Mouse (Mus musculus) heart, embryonic 13.5 days (tissue): ENCODE results near the gene Gm8369. TPM values are rescaled to one million over a fixed set of nuclear protein-coding genes. Genes with fewer than 3 reads are reported as not detected.
"Not testable (repeated sequence)": the region's sequence is repeated elsewhere in the genome, so short reads cannot be mapped to it uniquely, and the experiment has no call there.

Source experiments
- ATAC-seq: fragments of 200-750 bp; cut with Nextera tagmentation; 2 replicates; pipeline ENCODE4 v1.8.0; 2017; ENCODE audit warnings: moderate TSS enrichment; ENCODE audit not compliant: insufficient number of reproducible peaks, low FRiP score, low TSS enrichment; ENCODE audit errors: extremely low read depth
- H3K27ac ChIP-seq: fragments of 300-500 bp; sonication (generic); replicated peaks from 2 replicates; pipeline ENCODE4 v1.5.1; 2015; ENCODE audit warnings: moderate library complexity, mild to moderate bottlenecking, inconsistent platforms
- H3K27me3 ChIP-seq: fragments of 300-500 bp; sonication (generic); replicated peaks from 2 replicates; pipeline ENCODE4 v1.6.1; 2015; ENCODE audit warnings: mild to moderate bottlenecking, inconsistent platforms
- H3K36me3 ChIP-seq: fragments of 300-500 bp; sonication (generic); 2 replicates; pipeline ENCODE4 v1.6.1; 2015; ENCODE audit warnings: mild to moderate bottlenecking, inconsistent platforms
- H3K4me1 ChIP-seq: fragments of 300-500 bp; sonication (generic); 2 replicates; pipeline ENCODE4 v1.6.1; 2015; ENCODE audit warnings: inconsistent platforms
- H3K4me2 ChIP-seq: fragments of 300-500 bp; sonication (generic); 2 replicates; pipeline ENCODE4 v1.6.1; 2015; ENCODE audit warnings: inconsistent platforms, mild to moderate bottlenecking, moderate library complexity
- H3K4me3 ChIP-seq: fragments of 300-500 bp; sonication (generic); 2 replicates; pipeline ENCODE4 v1.5.1; 2015; ENCODE audit warnings: moderate library complexity, mild to moderate bottlenecking, inconsistent platforms
- H3K9ac ChIP-seq: fragments of 300-500 bp; sonication (generic); 2 replicates; pipeline ENCODE4 v1.6.1; 2015; ENCODE audit warnings: inconsistent platforms, mild to moderate bottlenecking, moderate library complexity
- H3K9me3 ChIP-seq: fragments of 300-500 bp; sonication (generic); 2 replicates; pipeline ENCODE4 v1.6.1; 2016; ENCODE audit warnings: inconsistent platforms
- WGBS: fragments of 180-500 bp; shearing (Covaris S2); methylation state at CpG from one replicate; pipeline ENCODE4 v1.1.7; 2015; ENCODE audit warnings: mixed read lengths; 5-methylcytosine and 5-hydroxymethylcytosine counted together
- polyA plus RNA-seq: library from polyadenylated mRNA; unstranded; fragments of >200 nt; fragmentation: Nextera tagmentation; extraction: Ambion mirVana; gene quantifications from 2 replicates; pipeline ENCODE4 v1.2.1, GENCODE M21; 2015

Gene Gm8369
- polyA plus RNA-seq, 1 experiment from 2014 or later, result not detected

DNA sequence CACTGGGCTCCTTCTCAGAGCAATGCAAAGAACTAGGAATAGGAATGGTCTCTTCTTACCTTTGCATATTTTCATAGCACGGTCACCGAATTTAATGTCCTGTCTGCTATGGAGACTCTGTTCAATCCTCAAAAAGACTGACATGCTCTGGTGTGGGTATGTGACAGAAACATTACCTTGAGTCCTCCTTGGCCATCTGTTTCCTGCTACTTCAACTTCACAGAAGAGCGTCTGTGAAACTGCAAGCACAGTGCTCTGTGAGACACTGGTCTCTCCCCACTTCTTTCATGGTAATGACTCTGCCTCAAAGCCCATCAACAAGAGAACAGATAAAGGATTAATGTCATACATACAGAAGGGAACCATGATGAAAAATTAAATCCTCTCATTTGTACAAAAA lies 1.4 kb upstream of the Gm8369 start:
- no peak for ATAC-seq
- no peak overlapping the region for H3K4me3 ChIP-seq

DNA sequence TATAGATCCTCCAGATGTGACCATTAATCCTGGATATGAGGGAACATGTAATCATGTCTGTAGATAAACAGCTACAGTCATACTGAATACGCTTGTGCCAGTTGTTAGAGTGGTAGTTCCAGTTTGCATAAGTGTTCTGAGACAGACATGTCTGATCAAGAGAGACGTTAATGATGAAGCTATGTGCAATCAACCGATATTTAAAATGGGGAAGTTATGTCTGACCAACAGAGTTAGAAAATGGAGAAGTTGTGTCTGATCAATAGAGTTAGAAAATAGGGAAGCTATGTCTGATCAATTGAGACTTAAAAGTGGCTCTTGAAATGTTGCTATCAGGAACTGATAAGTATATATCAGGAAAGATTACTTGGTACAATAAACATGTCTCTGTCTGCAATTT lies 472 bp upstream of the Gm8369 start:
- 76% methylated on average over 3 of the region's 3 CpGs for WGBS
- Histone ChIP-seq H3K4me3 (no peak overlapping the region), H3K27ac (no peak overlapping the region), H3K4me1 (no peaks in the 10 kb centered on the region), H3K9me3 (no peaks in the 10 kb centered on the region), H3K27me3 (no peaks in the 10 kb centered on the region), H3K36me3 (no peaks in the 10 kb centered on the region), H3K9ac (no peak overlapping the region), H3K4me2 (no peak overlapping the region)
- ATAC-seq, result no peak

More for the DNA sequence above, 1.4 kb upstream of the Gm8369 start:
- no peaks in the 10 kb centered on the region for H3K9me3 ChIP-seq
- no peaks in the 10 kb centered on the region for H3K36me3 ChIP-seq
- 70% methylated on average over 3 of the region's 3 CpGs for WGBS
- no peak overlapping the region for H3K9ac ChIP-seq
- no peaks in the 10 kb centered on the region for H3K27me3 ChIP-seq
- H3K4me1 ChIP-seq, result no peaks in the 10 kb centered on the region
- H3K27ac ChIP-seq, result no peak overlapping the region
- H3K4me2 ChIP-seq, result no peak overlapping the region

DNA sequence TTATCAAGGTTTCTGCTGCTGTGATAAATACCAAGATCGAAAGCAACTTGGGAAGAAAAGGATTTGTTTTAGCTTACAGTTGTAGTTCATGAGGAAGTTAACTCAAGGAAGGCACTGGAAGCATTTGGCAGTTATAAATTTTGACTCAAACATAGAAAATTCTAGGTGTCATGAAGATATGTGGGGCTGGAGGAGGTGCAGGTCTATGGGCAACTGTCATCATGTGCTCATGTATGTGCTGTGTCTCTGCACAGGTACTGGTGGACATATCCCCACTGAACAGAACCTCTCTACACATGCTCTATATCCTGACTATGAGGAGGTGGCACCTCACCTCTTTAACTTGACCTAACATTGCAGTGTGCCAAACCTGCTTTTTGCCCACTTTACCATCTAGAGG lies 861 bp downstream of the Gm8369 start:
- ATAC-seq, result no peak
- no peak overlapping the region for H3K9ac ChIP-seq
- H3K27me3 ChIP-seq, result no peaks in the 10 kb centered on the region
- WGBS, result 74% methylated on average over 1 of the region's 1 CpGs
- no peaks in the 10 kb centered on the region for H3K4me1 ChIP-seq
- no peak overlapping the region for H3K4me3 ChIP-seq
- H3K9me3 ChIP-seq, result no peaks in the 10 kb centered on the region
- H3K36me3 ChIP-seq, result no peaks in the 10 kb centered on the region
- H3K27ac ChIP-seq, result no peak overlapping the region
- no peak overlapping the region for H3K4me2 ChIP-seq

DNA sequence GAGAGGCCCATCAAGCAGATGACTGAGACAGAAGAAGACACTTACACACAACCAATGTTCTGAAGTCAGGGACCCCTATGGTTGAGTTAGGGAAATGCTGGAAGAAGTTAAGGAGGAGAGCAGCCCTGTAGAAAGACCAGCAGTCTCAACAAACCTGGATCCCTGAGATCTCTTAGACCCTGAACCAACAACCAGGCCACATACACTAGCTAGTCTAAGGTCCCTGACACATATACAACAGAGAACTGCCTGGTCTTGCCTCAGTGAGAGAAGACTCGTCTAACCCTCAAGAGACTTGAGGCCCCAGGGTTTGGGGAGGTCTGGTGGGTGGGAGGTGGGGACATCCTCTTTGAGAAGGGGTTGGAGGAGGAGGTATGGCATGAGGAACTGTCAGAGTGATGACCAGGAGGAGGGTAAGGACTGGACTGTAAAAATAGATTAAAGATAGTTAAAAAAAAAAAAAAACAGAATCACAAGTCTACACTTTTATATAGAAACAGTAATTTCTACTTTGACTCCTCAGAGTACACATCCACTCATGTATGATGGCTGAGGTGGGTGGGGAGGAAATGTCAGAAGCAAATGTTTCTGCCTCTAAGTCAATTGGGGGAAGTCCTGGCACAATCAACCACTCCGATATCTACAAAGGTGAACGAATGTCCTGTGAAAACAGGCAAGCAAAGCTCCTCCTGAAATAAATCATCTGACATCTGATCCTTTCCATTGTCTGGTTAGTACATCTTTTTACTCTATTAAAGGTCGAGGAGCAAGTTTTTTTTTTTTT lies 5.9 kb downstream of the Gm8369 start:
- 61% methylated on average over 4 of the region's 4 CpGs for WGBS
- no peaks in the 10 kb centered on the region for H3K27me3 ChIP-seq
- no peak overlapping the region for H3K27ac ChIP-seq
- no peaks in the 10 kb centered on the region for H3K9me3 ChIP-seq
- no peaks in the 10 kb centered on the region for H3K4me1 ChIP-seq
- H3K9ac ChIP-seq, result no peak overlapping the region
- ATAC-seq, result no peak
- no peak overlapping the region for H3K4me2 ChIP-seq
- no peak overlapping the region for H3K4me3 ChIP-seq
- no peaks in the 10 kb centered on the region for H3K36me3 ChIP-seq

DNA sequence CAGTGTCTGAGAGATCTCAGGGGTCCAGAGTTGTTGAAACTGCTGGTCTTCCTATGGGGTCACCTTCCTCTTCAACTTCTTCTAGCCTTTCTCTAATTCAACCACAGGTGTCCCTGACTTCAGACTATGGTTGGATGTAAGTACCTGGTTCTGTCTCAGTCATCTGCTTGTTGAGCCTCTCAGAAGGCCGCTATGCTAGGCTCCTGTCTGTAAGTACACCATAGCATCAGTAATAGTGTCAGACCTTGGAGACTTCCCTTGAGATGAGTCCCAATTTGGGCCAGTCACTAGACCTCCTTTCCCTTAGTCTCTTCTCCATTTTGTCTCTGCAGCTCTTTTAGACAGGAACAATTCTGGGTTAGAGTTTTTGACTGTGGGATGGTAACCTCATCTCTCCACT lies 6.9 kb downstream of the Gm8369 start:
- no peaks in the 10 kb centered on the region for H3K4me1 ChIP-seq

DNA sequence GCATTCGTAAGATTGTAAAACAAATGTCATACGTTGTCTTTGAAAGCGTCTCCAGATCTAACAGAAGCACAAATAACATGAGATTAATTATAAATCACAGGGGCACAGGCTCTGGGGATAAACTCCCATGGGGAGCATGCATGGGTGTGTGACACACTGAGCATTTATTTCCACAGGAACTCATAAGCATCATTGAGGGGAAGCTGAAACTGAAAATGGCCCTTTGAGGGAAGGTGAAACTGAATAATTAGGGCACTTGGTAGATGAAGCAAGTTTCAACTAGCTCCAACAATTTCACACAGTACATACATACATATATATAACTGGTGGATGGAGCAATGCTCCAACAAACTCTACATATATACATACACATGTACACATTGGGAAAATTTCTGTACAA lies 8.8 kb downstream of the Gm8369 start:
- no peak overlapping the region for H3K4me2 ChIP-seq
- no peak overlapping the region for H3K4me3 ChIP-seq
- H3K27me3 ChIP-seq, result no peaks in the 10 kb centered on the region
- H3K36me3 ChIP-seq, result no peaks in the 10 kb centered on the region
- ATAC-seq, result no peak
- no peak overlapping the region for H3K27ac ChIP-seq
- WGBS, result 82% methylated on average over 3 of the region's 3 CpGs
- H3K9ac ChIP-seq, result no peak overlapping the region
- H3K9me3 ChIP-seq, result no peaks in the 10 kb centered on the region
- H3K4me1 ChIP-seq, result no peaks in the 10 kb centered on the region

More for the DNA sequence above, 6.9 kb downstream of the Gm8369 start:
- H3K9me3 ChIP-seq, result no peaks in the 10 kb centered on the region
- no peak overlapping the region for H3K9ac ChIP-seq
- WGBS, result 68% methylated on average over 1 of the region's 1 CpGs
- H3K4me2 ChIP-seq, result no peak overlapping the region
- H3K4me3 ChIP-seq, result no peak overlapping the region
- H3K36me3 ChIP-seq, result no peaks in the 10 kb centered on the region
- H3K27ac ChIP-seq, result no peak overlapping the region
- ATAC-seq, result no peak
- no peaks in the 10 kb centered on the region for H3K27me3 ChIP-seq

DNA sequence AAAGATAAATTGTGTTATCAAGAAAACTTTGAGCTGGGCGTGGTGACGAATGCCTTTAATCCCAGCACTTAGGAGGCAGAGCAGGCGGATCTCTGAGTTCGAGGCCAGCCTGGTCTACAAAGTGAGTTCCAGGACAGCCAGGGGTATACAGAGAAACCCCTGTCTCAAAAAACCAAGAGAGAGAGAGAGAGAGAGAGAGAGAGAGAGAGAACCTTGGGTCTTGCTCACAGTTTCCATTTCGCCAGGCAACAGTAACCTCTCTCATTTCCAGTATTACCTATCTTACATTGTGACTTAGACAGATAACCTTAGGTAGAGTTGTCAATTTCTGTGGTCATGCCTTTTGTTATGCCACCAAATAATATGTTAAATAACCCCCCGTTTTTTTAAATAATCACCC lies 10.6 kb downstream of the Gm8369 start:
- Histone ChIP-seq H3K4me2 (no peak overlapping the region), H3K27me3 (no peaks in the 10 kb centered on the region), H3K4me3 (no peak overlapping the region), H3K9me3 (no peaks in the 10 kb centered on the region), H3K9ac (no peak overlapping the region), H3K27ac (no peak overlapping the region), H3K4me1 (no peaks in the 10 kb centered on the region), H3K36me3 (no peaks in the 10 kb centered on the region)
- 61% methylated on average over 6 of the region's 6 CpGs for WGBS
- ATAC-seq, result no peak

DNA sequence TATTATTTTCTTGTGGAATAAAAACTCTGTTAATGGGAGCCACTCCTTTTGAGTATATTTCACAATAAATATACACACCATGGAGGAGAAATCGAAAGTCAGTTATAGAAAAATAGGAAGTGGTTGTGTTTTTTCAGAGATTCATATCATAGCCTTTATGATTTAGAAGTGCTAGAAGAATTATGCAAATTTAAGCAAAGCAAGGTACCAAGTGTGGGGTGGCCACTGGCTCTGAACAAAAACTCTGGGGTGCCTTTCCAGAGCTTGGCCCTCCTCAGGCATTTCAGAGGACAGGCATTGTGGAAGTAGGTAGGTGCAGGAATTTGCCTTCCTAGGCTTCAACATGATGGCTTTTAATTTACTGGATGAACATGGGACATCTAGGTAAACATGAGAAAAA lies 11.6 kb downstream of the Gm8369 start:
- not testable (repeated sequence) for H3K4me3 ChIP-seq, H3K4me1 ChIP-seq, H3K36me3 ChIP-seq, H3K9me3 ChIP-seq, H3K4me2 ChIP-seq, H3K27ac ChIP-seq, H3K9ac ChIP-seq, ATAC-seq, H3K27me3 ChIP-seq
- 72% methylated on average over 1 of the region's 1 CpGs for WGBS

DNA sequence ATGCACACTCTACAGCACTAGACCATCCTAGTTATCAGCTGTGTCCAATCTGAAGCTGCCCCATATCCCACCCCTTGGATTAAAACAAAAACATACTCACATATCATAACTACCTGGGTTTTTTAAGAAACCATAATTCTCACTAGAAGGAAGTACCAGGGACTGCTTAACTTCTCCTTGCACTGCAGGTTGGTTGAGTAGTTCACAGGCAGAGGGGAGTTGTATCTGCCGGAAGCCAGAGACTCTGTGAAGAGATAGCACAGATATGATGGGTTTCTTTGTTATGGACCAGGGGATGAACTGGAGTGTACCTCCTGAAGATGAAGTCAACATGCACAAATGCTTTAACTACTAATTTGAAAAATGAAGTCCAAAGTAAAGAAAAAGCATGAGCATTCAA lies 15.1 kb downstream of the Gm8369 start:
- no peaks in the 10 kb centered on the region for H3K4me1 ChIP-seq
- H3K4me3 ChIP-seq, result no peak overlapping the region
- no peaks in the 10 kb centered on the region for H3K36me3 ChIP-seq
- no peak overlapping the region for H3K27ac ChIP-seq
- no peaks in the 10 kb centered on the region for H3K27me3 ChIP-seq
- 75% methylated on average over 1 of the region's 1 CpGs for WGBS
- no peak overlapping the region for H3K9ac ChIP-seq
- no peaks in the 10 kb centered on the region for H3K9me3 ChIP-seq
- no peak for ATAC-seq
- H3K4me2 ChIP-seq, result no peak overlapping the region

DNA sequence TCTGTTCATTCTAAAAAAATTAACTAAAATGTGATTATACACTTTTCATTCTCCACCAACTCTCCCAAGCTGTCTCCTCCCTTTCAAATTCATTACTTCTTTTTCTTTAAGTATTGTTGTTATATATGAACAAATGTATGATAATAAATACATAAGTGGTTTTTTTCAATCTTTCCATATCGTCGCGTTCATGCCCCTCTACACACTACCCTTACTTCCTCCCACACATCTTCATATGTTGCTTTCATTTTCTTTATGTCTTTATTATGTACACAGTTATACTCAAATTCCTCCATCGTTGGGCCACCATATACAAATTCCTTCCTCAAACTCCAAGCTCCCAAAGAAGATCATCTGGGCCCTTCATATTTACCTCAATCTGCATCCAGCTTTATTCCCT lies 15.6 kb downstream of the Gm8369 start:
- 74% methylated on average over 4 of the region's 4 CpGs for WGBS
- no peaks in the 10 kb centered on the region for H3K4me1 ChIP-seq
- no peak overlapping the region for H3K27ac ChIP-seq
- H3K4me3 ChIP-seq, result no peak overlapping the region
- no peak overlapping the region for H3K9ac ChIP-seq
- H3K27me3 ChIP-seq, result no peaks in the 10 kb centered on the region
- H3K4me2 ChIP-seq, result no peak overlapping the region
- no peaks in the 10 kb centered on the region for H3K9me3 ChIP-seq
- no peaks in the 10 kb centered on the region for H3K36me3 ChIP-seq
- no peak for ATAC-seq

DNA sequence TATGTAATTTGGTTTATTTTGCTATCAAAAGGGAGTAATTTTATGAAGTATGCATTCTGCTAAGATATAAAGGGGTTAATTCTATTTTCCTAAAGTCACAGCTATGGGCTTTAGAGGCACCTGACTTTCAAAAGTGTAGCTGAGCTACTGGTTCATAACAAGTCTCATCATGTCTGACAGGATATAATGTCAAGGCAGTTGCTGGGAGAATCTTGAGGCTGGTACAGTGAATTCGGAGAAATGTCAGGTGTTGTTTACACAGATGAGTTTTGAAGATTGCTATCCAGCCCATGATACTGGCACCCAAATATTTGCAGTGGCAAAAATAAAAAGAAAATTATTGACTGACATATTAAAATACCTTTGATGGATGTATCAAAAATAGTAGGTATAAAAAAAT lies 19.1 kb downstream of the Gm8369 start:
- H3K36me3 ChIP-seq, result no peaks in the 10 kb centered on the region
- H3K27me3 ChIP-seq, result no peaks in the 10 kb centered on the region
- H3K4me2 ChIP-seq, result no peak overlapping the region
- H3K9me3 ChIP-seq, result no peaks in the 10 kb centered on the region
- H3K4me1 ChIP-seq, result no peaks in the 10 kb centered on the region
- no peak for ATAC-seq
- no peak overlapping the region for H3K4me3 ChIP-seq
- 54% methylated on average over 1 of the region's 1 CpGs for WGBS
- H3K27ac ChIP-seq, result no peak overlapping the region
- no peak overlapping the region for H3K9ac ChIP-seq

DNA sequence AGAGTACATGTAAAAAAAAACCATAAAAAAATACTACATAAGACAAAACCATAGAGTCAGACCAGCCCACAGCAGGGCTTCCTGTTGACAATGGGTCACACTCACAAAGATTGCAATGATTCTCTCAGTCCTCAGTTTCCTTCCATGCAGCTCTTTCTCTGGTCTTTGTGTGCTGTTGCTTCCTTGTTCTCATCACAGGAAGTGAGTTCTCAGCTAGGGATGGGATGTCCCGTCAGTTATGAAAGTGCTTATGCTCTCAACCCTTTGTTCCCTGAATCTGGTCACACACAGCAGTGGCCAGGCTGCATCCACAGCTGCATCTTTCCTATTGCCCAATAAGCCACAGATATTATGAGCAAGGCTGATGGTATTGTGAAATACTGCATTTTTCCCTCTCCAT lies 27.7 kb downstream of the Gm8369 start:
- no peak for ATAC-seq
- Histone ChIP-seq H3K9ac (no peak overlapping the region), H3K4me1 (no peaks in the 10 kb centered on the region), H3K36me3 (no peaks in the 10 kb centered on the region), H3K27ac (no peak overlapping the region), H3K27me3 (no peaks in the 10 kb centered on the region), H3K4me3 (no peak overlapping the region), H3K9me3 (no peaks in the 10 kb centered on the region), H3K4me2 (no peak overlapping the region)
- WGBS, result 31% methylated on average over 1 of the region's 1 CpGs
